In the genomic region with DNA sequence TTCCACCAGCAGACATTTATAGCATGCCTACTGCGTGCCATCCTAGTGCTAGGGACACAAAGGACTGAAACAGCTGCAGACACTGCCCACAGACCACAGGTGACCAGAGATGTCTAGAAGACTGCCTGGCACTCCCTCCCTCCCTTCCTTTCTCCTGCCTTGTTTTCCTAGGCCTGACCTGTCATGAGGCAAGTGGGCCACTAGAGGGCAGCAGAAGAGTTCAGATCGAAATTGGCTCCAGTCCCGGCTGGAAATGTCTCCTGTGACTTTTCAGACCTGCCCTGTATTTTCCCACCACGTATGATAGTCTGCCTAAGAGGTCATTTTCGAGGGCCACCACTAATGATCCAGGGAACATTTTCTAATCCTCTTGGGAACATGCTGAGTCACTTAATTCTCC, we compare ENCODE assay signal across 7 mouse cellular contexts. TPM values are rescaled to one million over a fixed set of nuclear protein-coding genes. Genes with fewer than 3 reads are reported as not detected.
DNase-seq lines count a peak whose midpoint lies in the region; ATAC-seq and TF ChIP-seq lines count a peak whose summit lies in the region.

No protein-coding gene starts in this region.

- no peak for TF ChIP-seq POLR2A in small intestine, adult 2 months (IDR thresholded peaks at IDR 0.05; ENCODE audit: low read depth, low read length)

- DNase-seq in adrenal gland, adult 2 months, result peak; percentile 78
- DNase-seq in gastrocnemius, postnatal 14 days, result peak; percentile 74
- peak; percentile 75 for DNase-seq in induced T-regulatory cell, adult 2 months (ENCODE audit: low read depth)
- peak; percentile 45 to 86 for DNase-seq in left cerebral cortex, adult 9 months (ENCODE audit: low spot score in 2 of 2)

- H3K4me3 ChIP-seq in midbrain, embryonic 12.5 days, result no peak overlapping the region
- H3K4me3 ChIP-seq in small intestine, adult 2 months (ENCODE audit: low read depth, low read length), result no peak overlapping the region

- H3K4me2 ChIP-seq in midbrain, embryonic 12.5 days (replicated peaks), result no peak overlapping the region

- intact Hi-C loops in gastrocnemius, postnatal 14 days (cut with DNase I; ENCODE audit: low total_unique reads), result no loop called here

- WGBS in midbrain, embryonic 12.5 days, result 6% methylated on average over 5 of the region's 5 CpGs
- 5% methylated on average over 5 of the region's 5 CpGs for WGBS in small intestine, adult 2 months

- H3K36me3 ChIP-seq in midbrain, embryonic 12.5 days, result peaks cover 20% of the 10 kb centered on the region; the same call in 1 of the 2 replicates
- peaks cover 41% of the 10 kb centered on the region for H3K36me3 ChIP-seq in small intestine, adult 2 months (ENCODE audit: control insufficient read depth, insufficient read depth, low read length)

- H3K27ac ChIP-seq in midbrain, embryonic 12.5 days (replicated peaks), result peak overlapping the region; percentile 2; the same call in 1 of the 2 replicates
- no peak overlapping the region for H3K27ac ChIP-seq in small intestine, adult 2 months (ENCODE audit: insufficient read depth, low read depth, low read length)

- peak; percentile 70 for ATAC-seq in common myeloid progenitor, adult 5-6 weeks (replicated peaks; ENCODE audit: low read depth, poor library complexity, severe bottlenecking)
- peak; percentile 58; the same call in 1 of the 2 replicates for ATAC-seq in midbrain, embryonic 12.5 days (ENCODE audit: low FRiP score, low read depth)

- no peaks in the 10 kb centered on the region for H3K27me3 ChIP-seq in midbrain, embryonic 12.5 days
- H3K27me3 ChIP-seq in small intestine, adult 2 months (ENCODE audit: control insufficient read depth, insufficient read depth, low read length), result no peaks in the 10 kb centered on the region

- H3K9ac ChIP-seq in midbrain, embryonic 12.5 days (replicated peaks), result no peak overlapping the region

- H3K9me3 ChIP-seq in midbrain, embryonic 12.5 days, result no peaks in the 10 kb centered on the region

- peak; percentile 95; the same call in 1 of the 2 replicates for TF ChIP-seq CTCF in small intestine, adult 2 months (IDR thresholded peaks at IDR 0.05; ENCODE audit: extremely low read depth, insufficient read length, insufficient replicate concordance, low read depth, low read length)

- H3K4me1 ChIP-seq in midbrain, embryonic 12.5 days, result no peaks in the 10 kb centered on the region; the same call in 1 of the 2 replicates
- H3K4me1 ChIP-seq in small intestine, adult 2 months (ENCODE audit: control insufficient read depth, insufficient read depth, insufficient read length, low read length), result no peaks in the 10 kb centered on the region

RNA-seq across cellular contexts. Expression of a gene that starts 47.6 kb away (rescaled TPM):
- total RNA-seq in adrenal gland, adult 2 months (2021), result 1 to 10 TPM; 5.1 to 7.8 TPM
- polyA plus RNA-seq in adrenal gland, adult 2 months (2012; rRNA removed), result 4.4 and 7.8 TPM in 2 replicates
- total RNA-seq in common myeloid progenitor, adult 5-6 weeks (2017), result 3.6 and 7.0 TPM in 2 replicates
- 1 to 10 TPM; 1.8 to 1.9 TPM for total RNA-seq in gastrocnemius, postnatal 14 days (2021)
- polyA plus RNA-seq in midbrain, embryonic 12.5 days (2016; fragmentation: Nextera tagmentation; extraction: Ambion mirVana), result 0.68 and 0.98 TPM in 2 replicates
- 0.18 and 0.56 TPM in 2 replicates for polyA plus RNA-seq in small intestine, adult 2 months (2012; rRNA removed)
